ENCODE assay signal across 11 mouse cellular contexts in the genomic region with DNA sequence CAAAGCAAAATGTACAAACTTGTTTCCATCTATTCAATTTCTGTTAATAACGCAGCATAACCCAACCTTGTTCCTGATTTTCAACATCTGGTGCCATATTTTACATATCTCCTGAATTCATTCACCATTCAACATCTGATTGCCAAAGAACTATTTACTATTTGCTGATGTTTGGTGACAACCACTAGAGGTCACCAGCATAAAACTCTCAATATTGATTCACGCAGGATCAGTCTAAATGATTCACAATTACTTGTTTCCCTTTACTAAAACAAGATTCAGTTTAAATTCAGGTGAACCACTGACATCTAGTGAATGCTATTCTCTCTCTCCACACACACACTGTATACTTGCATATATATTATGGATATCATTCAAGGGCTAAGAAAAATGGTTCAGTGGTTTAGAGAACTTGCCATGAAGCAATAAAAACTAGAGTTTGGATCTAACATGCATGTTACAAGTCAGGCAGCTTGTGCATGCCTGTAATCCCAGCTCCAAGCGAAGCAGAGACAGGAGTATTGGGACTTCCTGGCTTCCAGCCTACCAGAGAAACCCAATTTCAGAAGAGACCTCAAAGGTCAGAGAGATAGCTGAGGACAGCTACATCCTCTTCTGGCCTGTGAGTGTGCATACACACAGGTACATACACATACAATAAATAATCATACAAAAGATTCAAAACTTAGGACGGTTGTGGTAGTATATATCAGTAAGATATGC. TPM values are rescaled to one million over a fixed set of nuclear protein-coding genes. Genes with fewer than 3 reads are reported as not detected.
DNase-seq lines count a peak whose midpoint lies in the region; ATAC-seq and TF ChIP-seq lines count a peak whose summit lies in the region.
"Had no signal": no experiment of that assay in that cellular context is flagged by ENCODE, and none has a peak within 500 bp of the region (broad histone marks: within the 10 kb centered on the region; RNA-seq: fewer than 3 reads in every experiment).

No protein-coding gene starts in this region.

- no peak overlapping the region for H3K27ac ChIP-seq in forebrain, embryonic 14.5 days (ENCODE audit: low read depth, low read length)
- no peak overlapping the region for H3K27ac ChIP-seq in forebrain, embryonic 13.5 days
- peak overlapping the region; percentile 34; the same call in 1 of the 2 replicates for H3K27ac ChIP-seq in liver, postnatal 0 days (ENCODE audit: low read depth)
- no peak overlapping the region for H3K27ac ChIP-seq in liver, embryonic 11.5 days (ENCODE audit: low read depth, low read length)

- H3K4me1 ChIP-seq in forebrain, embryonic 14.5 days (ENCODE audit: control insufficient read depth, insufficient read depth, low read length) = no peaks in the 10 kb centered on the region
- H3K4me1 ChIP-seq in forebrain, embryonic 13.5 days = peaks cover 12% of the 10 kb centered on the region
- peaks cover 21% of the 10 kb centered on the region for H3K4me1 ChIP-seq in liver, postnatal 0 days (ENCODE audit: insufficient read depth)
- H3K4me1 ChIP-seq in liver, embryonic 11.5 days (replicated peaks; ENCODE audit: control insufficient read depth, insufficient read depth, low read length) = peaks cover 3% of the 10 kb centered on the region; the same call in 1 of the 2 replicates

- peak; percentile 43 for DNase-seq in forebrain, embryonic 14.5 days (ENCODE audit: low spot score)
- DNase-seq in liver, postnatal 0 days = no peak
- DNase-seq in liver, embryonic 11.5 days (ENCODE audit: low spot score) = no peak
- DNase-seq in Patski (ENCODE audit: low read depth, low spot score) = no peak
- no peak for DNase-seq in frontal cortex, postnatal 14 days (ENCODE audit: low spot score in 2 of 2)
- no peak for DNase-seq in thymus, postnatal 36 days
- DNase-seq: B cell, adult 2 months; cerebellum, adult 18-20 months had no signal

- no peaks in the 10 kb centered on the region for H3K27me3 ChIP-seq in forebrain, embryonic 14.5 days (replicated peaks; ENCODE audit: control insufficient read depth, insufficient read depth, low read length)
- H3K27me3 ChIP-seq in forebrain, embryonic 13.5 days = no peaks in the 10 kb centered on the region
- no peaks in the 10 kb centered on the region for H3K27me3 ChIP-seq in liver, postnatal 0 days (ENCODE audit: insufficient read depth, low read length)
- H3K27me3 ChIP-seq in liver, embryonic 11.5 days (replicated peaks; ENCODE audit: control insufficient read depth, insufficient read depth, low read length) = no peaks in the 10 kb centered on the region
- no peaks in the 10 kb centered on the region for H3K27me3 ChIP-seq in Patski

- CTCF ChIA-PET in Patski (lab: Charles Lee) = interaction anchor here (0.9 to 1.3 kb wide), 2 partner anchors 22 to 75 kb away, joined by 3 to 4 read pairs; no protein-coding TSS in a partner anchor

- POLR2A ChIA-PET in Patski (lab: Charles Lee) = no interaction called here

- peak; percentile 72 for TF ChIP-seq CTCF in liver, postnatal 0 days (IDR thresholded peaks at IDR 0.05; ENCODE audit: low read depth)
- TF ChIP-seq CTCF in Patski (IDR thresholded peaks at IDR 0.05) = peak; percentile 33

- no peaks in the 10 kb centered on the region for H3K36me3 ChIP-seq in forebrain, embryonic 14.5 days (ENCODE audit: control insufficient read depth, insufficient read depth, low read length)
- H3K36me3 ChIP-seq in forebrain, embryonic 13.5 days (ENCODE audit: poor library complexity, severe bottlenecking) = no peaks in the 10 kb centered on the region
- no peaks in the 10 kb centered on the region for H3K36me3 ChIP-seq in liver, postnatal 0 days (replicated peaks; ENCODE audit: insufficient read depth, low read length)
- H3K36me3 ChIP-seq in liver, embryonic 11.5 days (ENCODE audit: control insufficient read depth, insufficient read depth, low read length) = no peaks in the 10 kb centered on the region

- in situ Hi-C loops in Patski (cut with MboI; ENCODE audit: low pct_unique_long_range_greater_than_20kb) = no loop called here

- no peak for TF ChIP-seq EP300 in liver, postnatal 0 days (IDR thresholded peaks at IDR 0.05; ENCODE audit: low read depth)

- no peaks in the 10 kb centered on the region for H3K9me3 ChIP-seq in forebrain, embryonic 14.5 days (replicated peaks; ENCODE audit: control insufficient read depth, low read length)
- H3K9me3 ChIP-seq in forebrain, embryonic 13.5 days (replicated peaks) = no peaks in the 10 kb centered on the region
- no peaks in the 10 kb centered on the region for H3K9me3 ChIP-seq in liver, postnatal 0 days (ENCODE audit: low read length)
- H3K9me3 ChIP-seq in liver, embryonic 11.5 days (ENCODE audit: control insufficient read depth, low read length) = no peaks in the 10 kb centered on the region

- H3K9ac ChIP-seq in forebrain, embryonic 14.5 days (ENCODE audit: low read length) = no peak overlapping the region
- no peak overlapping the region for H3K9ac ChIP-seq in forebrain, embryonic 13.5 days
- H3K9ac ChIP-seq in liver, postnatal 0 days (replicated peaks) = no peak overlapping the region
- H3K9ac ChIP-seq in liver, embryonic 11.5 days (ENCODE audit: low read depth, low read length) = no peak overlapping the region

- no peak overlapping the region for H3K4me2 ChIP-seq in forebrain, embryonic 14.5 days (ENCODE audit: low read length)
- no peak overlapping the region for H3K4me2 ChIP-seq in forebrain, embryonic 13.5 days
- no peak overlapping the region for H3K4me2 ChIP-seq in liver, postnatal 0 days (ENCODE audit: low read depth, low read length)
- no peak overlapping the region for H3K4me2 ChIP-seq in liver, embryonic 11.5 days
- H3K4me2 ChIP-seq: heart, embryonic 11.5 days had no signal

- H3K4me3 ChIP-seq in forebrain, embryonic 14.5 days (ENCODE audit: low read depth, low read length) = no peak overlapping the region
- H3K4me3 ChIP-seq in forebrain, embryonic 13.5 days = no peak overlapping the region
- H3K4me3 ChIP-seq in liver, postnatal 0 days (ENCODE audit: low read depth, low read length) = no peak overlapping the region
- H3K4me3 ChIP-seq in liver, embryonic 11.5 days (ENCODE audit: low read depth, low read length) = no peak overlapping the region

- ATAC-seq in forebrain, embryonic 14.5 days = no peak
- ATAC-seq in forebrain, embryonic 13.5 days = no peak
- peak; percentile 58; the same call in 1 of the 2 replicates for ATAC-seq in liver, postnatal 0 days
- ATAC-seq in liver, embryonic 11.5 days (replicated peaks; ENCODE audit: low FRiP score) = no peak
- no peak for ATAC-seq in Patski
- ATAC-seq in megakaryocyte-erythroid progenitor cell, adult 5-6 weeks (replicated peaks; ENCODE audit: low FRiP score, low TSS enrichment, poor library complexity, severe bottlenecking) = peak; percentile 70; the same call in 1 of the 2 replicates

- WGBS in forebrain, embryonic 14.5 days = 80% methylated on average over 4 of the region's 4 CpGs
- 77% methylated on average over 4 of the region's 4 CpGs for WGBS in forebrain, embryonic 13.5 days
- WGBS in liver, postnatal 0 days (ENCODE audit: insufficient replicate concordance) = 53% methylated on average over 4 of the region's 4 CpGs
- WGBS in liver, embryonic 11.5 days = 77% methylated on average over 4 of the region's 4 CpGs

RNA-seq across cellular contexts. Expression of a gene that starts 24.0 kb away (rescaled TPM):
- 44.3 and 51.6 TPM in 2 replicates for polyA plus RNA-seq in forebrain, embryonic 14.5 days (2014; fragmentation: Nextera tagmentation; extraction: Ambion mirVana)
- polyA plus RNA-seq in forebrain, embryonic 13.5 days (2015; fragmentation: Nextera tagmentation; extraction: Ambion mirVana) = 50.0 and 52.9 TPM in 2 replicates
- 14.9 and 17.2 TPM in 2 replicates for polyA plus RNA-seq in liver, postnatal 0 days (2015; fragmentation: Nextera tagmentation; extraction: Ambion mirVana)
- 23.2 and 26.5 TPM in 2 replicates for polyA plus RNA-seq in liver, embryonic 11.5 days (2014; fragmentation: Nextera tagmentation; extraction: Ambion mirVana)
- polyA plus RNA-seq in Patski (2021) = 11.8 TPM
- 16.7 and 19.4 TPM in 2 replicates for total RNA-seq in megakaryocyte-erythroid progenitor cell, adult 5-6 weeks (2014; fragmentation: Nextera tagmentation)
- 15.0 and 23.5 TPM in 2 replicates for total RNA-seq in megakaryocyte-erythroid progenitor cell, adult 5-6 weeks (2017)

RNA-seq across cellular contexts. Expression of a gene that starts 24.8 kb away (rescaled TPM):
- polyA plus RNA-seq in forebrain, embryonic 14.5 days (2014; fragmentation: Nextera tagmentation; extraction: Ambion mirVana) = 41.7 and 46.9 TPM in 2 replicates
- 47.5 and 50.0 TPM in 2 replicates for polyA plus RNA-seq in forebrain, embryonic 13.5 days (2015; fragmentation: Nextera tagmentation; extraction: Ambion mirVana)
- polyA plus RNA-seq in liver, postnatal 0 days (2015; fragmentation: Nextera tagmentation; extraction: Ambion mirVana) = 11.5 and 11.9 TPM in 2 replicates
- polyA plus RNA-seq in liver, embryonic 11.5 days (2014; fragmentation: Nextera tagmentation; extraction: Ambion mirVana) = 30.3 and 31.0 TPM in 2 replicates
- polyA plus RNA-seq in Patski (2021) = 67.9 TPM
- total RNA-seq in megakaryocyte-erythroid progenitor cell, adult 5-6 weeks (2014; fragmentation: Nextera tagmentation) = 40.2 and 46.4 TPM in 2 replicates
- 60.6 and 67.3 TPM in 2 replicates for total RNA-seq in megakaryocyte-erythroid progenitor cell, adult 5-6 weeks (2017)

Comparison
In these comparisons a context has a peak if more than half of its experiments do, and no peak if none do; other contexts are left out.
1. ATAC-seq: peak in liver, postnatal 0 days (single experiment) and megakaryocyte-erythroid progenitor cell, adult 5-6 weeks (single experiment); none in forebrain, embryonic 14.5 days (single experiment), forebrain, embryonic 13.5 days (single experiment), liver, embryonic 11.5 days (single experiment) and Patski (single experiment).